Mouse (Mus musculus): ENCODE measurements at regions not wholly inside any gene's neighbourhood (a gene's known extent, or its start where the extent isn't known, plus 50 kb on each side); places are given as distances from the start of the nearest gene placed in this dataset.

DNA sequence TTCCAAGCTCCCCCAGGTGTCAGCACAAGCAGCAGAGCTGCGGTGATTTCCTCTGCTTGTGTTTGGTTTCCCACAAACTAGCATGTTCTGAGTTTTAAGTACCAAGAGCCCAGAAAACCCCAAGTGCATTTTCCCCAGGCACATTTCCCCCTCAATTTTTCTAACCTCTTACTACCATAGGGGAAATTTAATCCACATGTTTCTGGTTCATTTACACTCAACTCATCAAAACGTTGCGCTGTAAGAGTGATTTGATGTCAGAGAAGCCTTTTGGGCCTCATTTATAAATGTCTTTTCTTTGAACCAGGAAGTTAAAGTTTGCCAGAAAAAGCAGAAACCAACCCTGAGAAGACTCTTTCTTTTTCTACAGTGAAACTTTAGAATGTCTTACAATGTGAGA is 89.4 kb downstream of the Gm10192 start:
- no peak overlapping the region for H3K4me3 ChIP-seq (ENCODE audit: low read depth, low read length)
- 93% methylated on average over 3 of the region's 3 CpGs for WGBS

GRCm38 (mm10) chr4:97050735-97051134 is 132.2 kb downstream of the Gm10192 start:
- ATAC-seq (no peak), DNase-seq (ENCODE audit: low spot score) (no peak)
- 86% methylated on average over 6 of the region's 6 CpGs for WGBS
- Histone ChIP-seq H3K27ac (ENCODE audit: low read depth, low read length) (no peak overlapping the region), H3K4me1 (ENCODE audit: control insufficient read depth, insufficient read depth, low read length) (no peaks in the 10 kb centered on the region), H3K9ac (ENCODE audit: low read length) (no peak overlapping the region), H3K27me3 (replicated peaks; ENCODE audit: control insufficient read depth, insufficient read depth, low read length) (no peaks in the 10 kb centered on the region), H3K4me2 (ENCODE audit: low read length) (no peak overlapping the region), H3K4me3 (ENCODE audit: low read depth, low read length) (no peak overlapping the region), H3K36me3 (ENCODE audit: control insufficient read depth, insufficient read depth, low read length) (no peaks in the 10 kb centered on the region), H3K9me3 (replicated peaks; ENCODE audit: control insufficient read depth, low read length) (no peaks in the 10 kb centered on the region)

More for the DNA sequence above, 89.4 kb downstream of the Gm10192 start:
- ATAC-seq: no peak
- no peak overlapping the region for H3K4me2 ChIP-seq (ENCODE audit: low read length)
- no peak for DNase-seq (ENCODE audit: low spot score)
- H3K27ac ChIP-seq (ENCODE audit: low read depth, low read length): no peak overlapping the region
- H3K4me1 ChIP-seq (ENCODE audit: control insufficient read depth, insufficient read depth, low read length): no peaks in the 10 kb centered on the region
- no peaks in the 10 kb centered on the region for H3K27me3 ChIP-seq (replicated peaks; ENCODE audit: control insufficient read depth, insufficient read depth, low read length)
- H3K36me3 ChIP-seq (ENCODE audit: control insufficient read depth, insufficient read depth, low read length): no peaks in the 10 kb centered on the region
- H3K9me3 ChIP-seq (replicated peaks; ENCODE audit: control insufficient read depth, low read length): no peaks in the 10 kb centered on the region
- no peak overlapping the region for H3K9ac ChIP-seq (ENCODE audit: low read length)

GRCm38 (mm10) chr4:97049045-97049674 is 133.8 kb downstream of the Gm10192 start:
- H3K9ac ChIP-seq (ENCODE audit: low read length): no peak overlapping the region
- 0 out of 2 replicates have a peak, but pooled peaks have one; percentile 54 for ATAC-seq
- H3K4me2 ChIP-seq (ENCODE audit: low read length): no peak overlapping the region
- no peaks in the 10 kb centered on the region for H3K9me3 ChIP-seq (replicated peaks; ENCODE audit: control insufficient read depth, low read length)
- H3K36me3 ChIP-seq (ENCODE audit: control insufficient read depth, insufficient read depth, low read length): no peaks in the 10 kb centered on the region
- H3K27me3 ChIP-seq (replicated peaks; ENCODE audit: control insufficient read depth, insufficient read depth, low read length): no peaks in the 10 kb centered on the region
- WGBS: 63% methylated on average over 4 of the region's 4 CpGs
- H3K4me1 ChIP-seq (ENCODE audit: control insufficient read depth, insufficient read depth, low read length): no peaks in the 10 kb centered on the region
- DNase-seq (ENCODE audit: low spot score): peak; percentile 10
- H3K4me3 ChIP-seq (ENCODE audit: low read depth, low read length): no peak overlapping the region
- no peak overlapping the region for H3K27ac ChIP-seq (ENCODE audit: low read depth, low read length)

GRCm38 (mm10) chr4:97037693-97038348 is 145.1 kb downstream of the Gm10192 start:
- peak overlapping the region; percentile 11; the same call in 1 of the 2 replicates for H3K27ac ChIP-seq (ENCODE audit: low read depth, low read length)
- peak; percentile 83; the same call in 1 of the 2 replicates for ATAC-seq
- WGBS: 48% methylated on average over 2 of the region's 2 CpGs

DNA sequence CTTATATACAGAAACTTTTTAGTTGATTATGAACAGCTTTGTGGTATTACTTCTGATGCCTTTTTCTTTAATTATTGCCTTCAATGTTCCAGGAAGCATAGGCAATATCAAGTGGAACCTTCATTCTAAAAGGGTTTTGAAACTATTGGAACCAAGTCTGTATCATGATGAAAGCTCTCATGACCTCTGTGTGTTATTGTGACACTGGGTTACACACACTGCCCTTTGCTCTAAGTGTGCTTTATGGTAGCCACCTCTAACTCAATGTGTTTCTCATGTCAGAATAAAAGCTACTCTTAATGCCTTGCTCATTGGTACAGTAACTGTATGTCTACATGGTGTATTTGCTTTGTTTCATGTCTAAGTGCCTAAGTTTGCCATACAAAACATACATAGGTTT is 154.0 kb downstream of the Gm10192 start:
- DNase-seq (ENCODE audit: low spot score): no peak
- no peak overlapping the region for H3K4me2 ChIP-seq (ENCODE audit: low read length)
- ATAC-seq: no peak
- no peak overlapping the region for H3K9ac ChIP-seq (ENCODE audit: low read length)
- no peaks in the 10 kb centered on the region for H3K27me3 ChIP-seq (replicated peaks; ENCODE audit: control insufficient read depth, insufficient read depth, low read length)
- no peaks in the 10 kb centered on the region for H3K9me3 ChIP-seq (replicated peaks; ENCODE audit: control insufficient read depth, low read length)
- H3K27ac ChIP-seq (ENCODE audit: low read depth, low read length): no peak overlapping the region
- no peaks in the 10 kb centered on the region for H3K4me1 ChIP-seq (ENCODE audit: control insufficient read depth, insufficient read depth, low read length)
- H3K4me3 ChIP-seq (ENCODE audit: low read depth, low read length): no peak overlapping the region
- no peaks in the 10 kb centered on the region for H3K36me3 ChIP-seq (ENCODE audit: control insufficient read depth, insufficient read depth, low read length)

More at GRCm38 (mm10) chr4:97037693-97038348, 145.1 kb downstream of the Gm10192 start:
- no peaks in the 10 kb centered on the region for H3K27me3 ChIP-seq (replicated peaks; ENCODE audit: control insufficient read depth, insufficient read depth, low read length)
- no peaks in the 10 kb centered on the region for H3K36me3 ChIP-seq (ENCODE audit: control insufficient read depth, insufficient read depth, low read length)
- H3K4me1 ChIP-seq (ENCODE audit: control insufficient read depth, insufficient read depth, low read length): no peaks in the 10 kb centered on the region
- no peak overlapping the region for H3K9ac ChIP-seq (ENCODE audit: low read length)
- no peaks in the 10 kb centered on the region for H3K9me3 ChIP-seq (replicated peaks; ENCODE audit: control insufficient read depth, low read length)
- peak; percentile 76 for DNase-seq (ENCODE audit: low spot score)
- no peak overlapping the region for H3K4me3 ChIP-seq (ENCODE audit: low read depth, low read length)
- H3K4me2 ChIP-seq (ENCODE audit: low read length): no peak overlapping the region

DNA sequence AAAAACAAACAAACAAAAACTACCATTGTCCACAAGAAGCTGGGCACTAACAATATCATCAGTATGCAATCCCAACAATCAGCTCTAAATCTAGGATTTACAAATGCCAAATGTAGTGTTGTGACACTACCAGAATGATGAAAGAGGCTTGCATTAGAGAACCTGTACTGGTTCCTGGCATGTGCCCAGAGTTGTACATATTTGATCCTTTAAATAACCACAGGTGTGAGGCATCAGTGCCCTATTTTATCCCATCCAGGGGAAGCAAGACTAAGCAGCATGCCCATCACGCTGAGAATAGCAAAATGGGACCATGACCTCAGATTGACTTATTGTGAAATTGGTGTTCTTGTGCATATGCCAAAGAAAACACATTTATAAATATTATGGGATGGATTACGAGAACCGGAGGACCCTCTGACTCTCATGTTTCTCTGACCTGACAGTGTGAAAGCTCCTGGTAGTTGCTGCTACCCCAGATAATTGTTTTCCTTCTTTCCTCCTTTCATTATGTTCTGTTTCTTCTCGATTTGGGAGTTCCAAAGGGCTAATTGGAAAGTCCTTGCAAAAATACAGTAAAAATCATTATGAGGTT is 157.4 kb downstream of the Gm10192 start:
- no peak for ATAC-seq
- H3K9me3 ChIP-seq (replicated peaks; ENCODE audit: control insufficient read depth, low read length): no peaks in the 10 kb centered on the region
- no peak overlapping the region for H3K4me2 ChIP-seq (ENCODE audit: low read length)
- no peak for DNase-seq (ENCODE audit: low spot score)
- no peak overlapping the region for H3K27ac ChIP-seq (ENCODE audit: low read depth, low read length)
- no peak overlapping the region for H3K9ac ChIP-seq (ENCODE audit: low read length)
- no peaks in the 10 kb centered on the region for H3K27me3 ChIP-seq (replicated peaks; ENCODE audit: control insufficient read depth, insufficient read depth, low read length)
- WGBS: 75% methylated on average over 4 of the region's 4 CpGs
- no peak overlapping the region for H3K4me3 ChIP-seq (ENCODE audit: low read depth, low read length)
- no peaks in the 10 kb centered on the region for H3K36me3 ChIP-seq (ENCODE audit: control insufficient read depth, insufficient read depth, low read length)
- H3K4me1 ChIP-seq (ENCODE audit: control insufficient read depth, insufficient read depth, low read length): no peaks in the 10 kb centered on the region

- ATAC-seq (no peak), DNase-seq (ENCODE audit: low spot score) (no peak)
- Histone ChIP-seq H3K36me3 (ENCODE audit: control insufficient read depth, insufficient read depth, low read length) (no peaks in the 10 kb centered on the region), H3K4me1 (ENCODE audit: control insufficient read depth, insufficient read depth, low read length) (no peaks in the 10 kb centered on the region), H3K27ac (ENCODE audit: low read depth, low read length) (no peak overlapping the region), H3K4me3 (ENCODE audit: low read depth, low read length) (no peak overlapping the region), H3K9ac (ENCODE audit: low read length) (no peak overlapping the region), H3K4me2 (ENCODE audit: low read length) (no peak overlapping the region), H3K27me3 (replicated peaks; ENCODE audit: control insufficient read depth, insufficient read depth, low read length) (no peaks in the 10 kb centered on the region), H3K9me3 (replicated peaks; ENCODE audit: control insufficient read depth, low read length) (no peaks in the 10 kb centered on the region)
These were observed 181.6 kb downstream of the Gm10192 start for GRCm38 (mm10) chr4:97001321-97001720.

DNA sequence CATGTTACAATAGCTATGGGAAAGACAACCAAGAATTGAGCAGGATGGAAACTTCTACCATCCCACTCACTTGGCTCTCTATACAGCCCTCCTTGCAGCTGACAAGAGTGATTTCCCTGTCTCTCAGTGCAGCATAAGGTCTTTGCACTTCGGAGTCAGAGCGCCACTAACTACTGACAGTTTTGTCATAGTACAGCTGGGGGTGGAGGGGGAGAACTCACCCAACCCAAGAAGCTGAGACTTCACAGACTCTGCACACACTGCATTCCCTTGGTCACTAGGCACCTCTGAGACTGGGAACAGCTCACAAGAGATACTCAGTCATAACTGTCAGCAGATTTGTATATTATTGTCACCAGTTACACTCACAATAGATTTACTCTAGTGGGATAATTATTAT is 195.3 kb upstream of the Gm12695 start:
- peaks cover 2% of the 10 kb centered on the region; the same call in 1 of the 2 replicates for H3K4me1 ChIP-seq (ENCODE audit: control insufficient read depth, insufficient read depth, low read length)
- WGBS: 57% methylated on average over 2 of the region's 2 CpGs
- ATAC-seq: peak; percentile 78

DNA sequence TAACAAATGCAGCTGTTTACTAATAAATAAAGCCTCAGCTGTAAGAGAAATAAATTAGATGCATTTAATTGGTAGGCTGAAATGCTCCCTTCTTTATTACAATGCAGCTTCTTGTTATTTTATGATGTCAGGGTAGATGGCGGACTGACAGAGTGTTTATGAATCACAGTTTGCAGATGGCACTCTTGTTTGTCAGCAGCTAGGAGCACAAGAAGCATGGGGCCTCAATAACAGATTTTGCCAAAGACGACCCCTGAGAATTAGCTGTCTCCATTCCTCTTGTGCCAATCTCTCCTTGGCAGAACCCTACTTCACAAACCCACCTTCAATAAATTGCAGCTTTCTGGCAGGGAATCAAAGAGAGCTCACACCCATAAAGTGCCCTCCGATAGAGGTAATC is 194.9 kb upstream of the Gm12695 start:
- Histone ChIP-seq H3K9ac (ENCODE audit: low read length) (no peak overlapping the region), H3K4me2 (ENCODE audit: low read length) (no peak overlapping the region), H3K27me3 (replicated peaks; ENCODE audit: control insufficient read depth, insufficient read depth, low read length) (no peaks in the 10 kb centered on the region), H3K27ac (ENCODE audit: low read depth, low read length) (peak overlapping the region; percentile 52; the same call in 1 of the 2 replicates), H3K36me3 (ENCODE audit: control insufficient read depth, insufficient read depth, low read length) (no peaks in the 10 kb centered on the region), H3K4me1 (ENCODE audit: control insufficient read depth, insufficient read depth, low read length) (peaks cover 2% of the 10 kb centered on the region; the same call in 1 of the 2 replicates), H3K4me3 (ENCODE audit: low read depth, low read length) (no peak overlapping the region), H3K9me3 (replicated peaks; ENCODE audit: control insufficient read depth, low read length) (no peaks in the 10 kb centered on the region)
- 58% methylated on average over 3 of the region's 3 CpGs for WGBS
- peak; percentile 76 for ATAC-seq
- DNase-seq (ENCODE audit: low spot score): peak; percentile 73

More for the DNA sequence above, 195.3 kb upstream of the Gm12695 start:
- no peaks in the 10 kb centered on the region for H3K9me3 ChIP-seq (replicated peaks; ENCODE audit: control insufficient read depth, low read length)
- H3K27ac ChIP-seq (ENCODE audit: low read depth, low read length): peak overlapping the region; percentile 45; the same call in 1 of the 2 replicates
- H3K4me3 ChIP-seq (ENCODE audit: low read depth, low read length): no peak overlapping the region
- no peak overlapping the region for H3K9ac ChIP-seq (ENCODE audit: low read length)
- no peaks in the 10 kb centered on the region for H3K36me3 ChIP-seq (ENCODE audit: control insufficient read depth, insufficient read depth, low read length)
- DNase-seq (ENCODE audit: low spot score): peak; percentile 72
- H3K4me2 ChIP-seq (ENCODE audit: low read length): no peak overlapping the region
- no peaks in the 10 kb centered on the region for H3K27me3 ChIP-seq (replicated peaks; ENCODE audit: control insufficient read depth, insufficient read depth, low read length)
